Mouse (Mus musculus) brain, embryonic 14.5 days (tissue): ENCODE data around the gene Fbxo27.

ENCODE experiments used
- CTCF ChIP-seq: fragments of 200-500 bp; IDR thresholded peaks from 2 replicates; pipeline ENCODE4 v1.5.1; 2012; ENCODE audit warnings: inconsistent platforms, mild to moderate bottlenecking, moderate library complexity, borderline replicate concordance; ENCODE audit not compliant: insufficient read depth, insufficient read length; ENCODE audit errors: extremely low read depth
- POLR2A ChIP-seq: fragments of 200-500 bp; IDR thresholded peaks from 2 replicates; pipeline ENCODE4 v1.6.1; 2012; ENCODE audit warnings: mild to moderate bottlenecking, inconsistent platforms, borderline replicate concordance; ENCODE audit not compliant: poor library complexity, insufficient read depth, insufficient read length, severe bottlenecking; ENCODE audit errors: extremely low read depth

- TF ChIP-seq CTCF (no peak), POLR2A (no peak)
Observed at GRCm38 (mm10) chr7:28674994-28675393, 17.7 kb upstream of the Fbxo27 start.
